Mouse (Mus musculus): ENCODE results near the gene Ugt1a5.

Ugt1a5 gene

GRCm38 (mm10) chr1:88245881-88246280, 80.1 kb downstream of the Ugt1a5 start:
- DNase-seq, result no peak

GRCm38 (mm10) chr1:88246386-88246785, 80.6 kb downstream of the Ugt1a5 start:
- no peak for DNase-seq

- DNase-seq, result no peak
These were observed 81.8 kb downstream of the Ugt1a5 start for GRCm38 (mm10) chr1:88247660-88248059.

GRCm38 (mm10) chr1:88248658-88249057, 82.8 kb downstream of the Ugt1a5 start:
- DNase-seq, result no peak

- DNase-seq, result no peak
These were observed 83.8 kb downstream of the Ugt1a5 start for GRCm38 (mm10) chr1:88249596-88249995.

GRCm38 (mm10) chr1:88250023-88250422, 84.2 kb downstream of the Ugt1a5 start:
- no peak for DNase-seq

- DNase-seq, result no peak
These were observed 87.3 kb downstream of the Ugt1a5 start for GRCm38 (mm10) chr1:88253106-88253505.

- no peak for DNase-seq
These were observed 87.7 kb downstream of the Ugt1a5 start for GRCm38 (mm10) chr1:88253540-88253939.

- DNase-seq, result no peak
These were observed 89.1 kb downstream of the Ugt1a5 start for GRCm38 (mm10) chr1:88254793-88255465.

- no peak for DNase-seq
These were observed 89.7 kb downstream of the Ugt1a5 start for GRCm38 (mm10) chr1:88255466-88255857.

GRCm38 (mm10) chr1:88255989-88256754, 90.4 kb downstream of the Ugt1a5 start:
- DNase-seq, result no peak

GRCm38 (mm10) chr1:88256886-88257663, 91.3 kb downstream of the Ugt1a5 start:
- DNase-seq, result peak in 1 of 2 experiments; percentile 51

- no peak for DNase-seq
These were observed 91.9 kb downstream of the Ugt1a5 start for GRCm38 (mm10) chr1:88257681-88258080.

- DNase-seq, result no peak
These were observed 92.5 kb downstream of the Ugt1a5 start for GRCm38 (mm10) chr1:88258361-88258760.

GRCm38 (mm10) chr1:88258881-88259642, 93.2 kb downstream of the Ugt1a5 start:
- DNase-seq, result no peak

- no peak for DNase-seq
These were observed 93.8 kb downstream of the Ugt1a5 start for GRCm38 (mm10) chr1:88259643-88260024.

GRCm38 (mm10) chr1:88260114-88260513, 94.3 kb downstream of the Ugt1a5 start:
- DNase-seq, result no peak

- no peak for DNase-seq
These were observed 95.0 kb downstream of the Ugt1a5 start for GRCm38 (mm10) chr1:88260604-88261377.

- no peak for DNase-seq
These were observed 95.9 kb downstream of the Ugt1a5 start for GRCm38 (mm10) chr1:88261706-88262105.

GRCm38 (mm10) chr1:88262255-88262654, 96.4 kb downstream of the Ugt1a5 start:
- peak in 1 of 2 experiments; percentile 71 for DNase-seq

- DNase-seq, result no peak
These were observed 97.1 kb downstream of the Ugt1a5 start for GRCm38 (mm10) chr1:88262961-88263360.

- no peak for DNase-seq
These were observed 98.0 kb downstream of the Ugt1a5 start for GRCm38 (mm10) chr1:88263778-88264177.
